25 mouse cellular contexts compared by ENCODE assay signal in the genomic region with DNA sequence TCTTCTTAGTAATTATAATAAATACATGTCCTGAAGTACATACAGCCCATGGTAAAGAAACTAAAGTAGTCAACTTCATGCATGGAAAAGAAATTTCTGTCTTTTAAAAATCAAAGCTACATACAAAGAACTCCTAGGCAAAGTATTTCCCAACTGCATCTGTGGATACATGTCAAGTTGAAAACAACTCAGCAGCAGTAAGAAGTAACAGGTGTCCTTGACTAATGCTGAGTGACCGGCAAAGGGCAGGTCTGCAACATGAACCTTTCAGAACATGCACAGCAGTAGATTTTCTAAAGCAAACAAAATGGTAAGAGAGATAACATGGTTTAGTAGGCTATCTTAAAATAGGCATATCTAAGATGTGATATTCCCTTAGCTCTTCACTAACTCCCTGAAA.
"Had no signal": no experiment of that assay in that cellular context is flagged by ENCODE, and none has a peak within 500 bp of the region (broad histone marks: within the 10 kb centered on the region; RNA-seq: fewer than 3 reads in every experiment).

No protein-coding gene starts in this region.

- H3K4me2 ChIP-seq: heart, embryonic 11.5 days; heart, embryonic 13.5 days; heart, embryonic 15.5 days; hindbrain, embryonic 13.5 days; hindbrain, embryonic 15.5 days; limb, embryonic 12.5 days; liver, embryonic 12.5 days had no signal

- H3K27me3 ChIP-seq: heart, embryonic 13.5 days; heart, embryonic 15.5 days; hindbrain, embryonic 13.5 days; hindbrain, embryonic 15.5 days; limb, embryonic 12.5 days; liver, embryonic 12.5 days had no signal

- H3K4me3 ChIP-seq: heart, adult 2 months; heart, embryonic 13.5 days; heart, embryonic 15.5 days; hindbrain, embryonic 13.5 days; hindbrain, embryonic 15.5 days; layer of hippocampus, adult 2 months; left cerebral cortex, adult 2 months; limb, embryonic 10.5 days; limb, embryonic 12.5 days; liver, embryonic 12.5 days had no signal

- H3K27ac ChIP-seq: heart, adult 2 months; heart, embryonic 13.5 days; heart, embryonic 15.5 days; hindbrain, embryonic 13.5 days; hindbrain, embryonic 15.5 days; hindbrain, postnatal 0 days; layer of hippocampus, adult 2 months; left cerebral cortex, adult 2 months; limb, embryonic 10.5 days; limb, embryonic 12.5 days; liver, embryonic 12.5 days; liver, embryonic 14.5 days had no signal

- H3K9me3 ChIP-seq: heart, embryonic 13.5 days; heart, embryonic 15.5 days; hindbrain, embryonic 13.5 days; hindbrain, embryonic 15.5 days; limb, embryonic 10.5 days; limb, embryonic 12.5 days; liver, embryonic 12.5 days had no signal

- DNase-seq: gastrocnemius, postnatal 14 days; gastrocnemius, postnatal 36 days; heart, adult 11 months; heart, adult 2 months; heart, postnatal 14 days; heart, postnatal 36 days; kidney, adult 11 months; kidney, adult 2 months; kidney, adult 9 months; kidney, postnatal 10 days; kidney, postnatal 25 days; kidney, postnatal 4 days had no signal

- H3K9ac ChIP-seq: heart, embryonic 13.5 days; heart, embryonic 15.5 days; hindbrain, embryonic 13.5 days; hindbrain, embryonic 15.5 days; limb, embryonic 12.5 days; liver, embryonic 12.5 days; liver, embryonic 14.5 days had no signal

- ATAC-seq: hindbrain, postnatal 0 days; intestine, embryonic 16.5 days; liver, embryonic 12.5 days had no signal

- H3K36me3 ChIP-seq: heart, embryonic 15.5 days; hindbrain, embryonic 15.5 days; liver, embryonic 12.5 days had no signal
